Mouse (Mus musculus) kidney, postnatal 4 days (tissue): ENCODE measurements around the gene Ttll4.

ENCODE experiments used
- DNase-seq, 2 experiments: peaks; one replicate each; pipeline ENCODE4 v3.0.0; 2021; ENCODE audit warnings: mixed read lengths in 2 of 2

Ttll4 gene

GRCm38 (mm10) chr1:74661448-74662195 lies at the start of gene Ttll4:
Ttll4 (plus strand) TSS chr1:74661745.
- DNase-seq = peak; percentile 96 to 98

- no peak for DNase-seq
Observed at GRCm38 (mm10) chr1:74624183-74624582, 37.4 kb upstream of the Ttll4 start.

- DNase-seq = no peak
Observed at GRCm38 (mm10) chr1:74626076-74626475, 35.5 kb upstream of the Ttll4 start.

- DNase-seq = peak; percentile 20 to 31
Observed at GRCm38 (mm10) chr1:74628001-74628400, 33.5 kb upstream of the Ttll4 start.

GRCm38 (mm10) chr1:74632734-74633133 lies 28.8 kb upstream of the Ttll4 start:
- DNase-seq = no peak

- no peak for DNase-seq
Observed at GRCm38 (mm10) chr1:74643524-74643923, 18.0 kb upstream of the Ttll4 start.

- peak; percentile 15 to 25 for DNase-seq
Observed at GRCm38 (mm10) chr1:74643926-74644325, 17.6 kb upstream of the Ttll4 start.

GRCm38 (mm10) chr1:74662253-74662865 lies 814 bp downstream of the Ttll4 start:
- no peak for DNase-seq

GRCm38 (mm10) chr1:74665153-74665552 lies 3.6 kb downstream of the Ttll4 start:
- no peak for DNase-seq

GRCm38 (mm10) chr1:74668371-74668770 lies 6.8 kb downstream of the Ttll4 start:
- no peak for DNase-seq

GRCm38 (mm10) chr1:74672731-74673130 lies 11.2 kb downstream of the Ttll4 start:
- no peak for DNase-seq

GRCm38 (mm10) chr1:74676863-74677262 lies 15.3 kb downstream of the Ttll4 start:
- no peak for DNase-seq

- DNase-seq = no peak
Observed at GRCm38 (mm10) chr1:74677843-74678242, 16.3 kb downstream of the Ttll4 start.

GRCm38 (mm10) chr1:74687131-74687530 lies 25.6 kb downstream of the Ttll4 start:
- no peak for DNase-seq

- DNase-seq = no peak
Observed at GRCm38 (mm10) chr1:74693891-74694583, 32.5 kb downstream of the Ttll4 start.

- DNase-seq = no peak
Observed at GRCm38 (mm10) chr1:74695836-74696235, 34.3 kb downstream of the Ttll4 start.

GRCm38 (mm10) chr1:74697416-74697815 lies 35.9 kb downstream of the Ttll4 start:
- no peak for DNase-seq

- no peak for DNase-seq
Observed at GRCm38 (mm10) chr1:74698353-74698752, 36.8 kb downstream of the Ttll4 start.

- DNase-seq = no peak
Observed at GRCm38 (mm10) chr1:74698791-74699190, 37.2 kb downstream of the Ttll4 start.

- no peak for DNase-seq
Observed at GRCm38 (mm10) chr1:74702142-74702553, 40.6 kb downstream of the Ttll4 start.

GRCm38 (mm10) chr1:74704156-74704555 lies 42.6 kb downstream of the Ttll4 start:
- DNase-seq = no peak

- DNase-seq = peak; percentile 68 to 69
Observed at GRCm38 (mm10) chr1:74705016-74705415, 43.5 kb downstream of the Ttll4 start.

GRCm38 (mm10) chr1:74709566-74709965 lies 48.0 kb downstream of the Ttll4 start:
- DNase-seq = no peak

- no peak for DNase-seq
Observed at GRCm38 (mm10) chr1:74712046-74712445, 50.5 kb downstream of the Ttll4 start.
